Mouse (Mus musculus) left cerebral cortex, postnatal 10 days (tissue): ENCODE measurements at regions not wholly inside any gene's neighbourhood (a gene's known extent, or its start where the extent isn't known, plus 50 kb on each side); places are given as distances from the start of the nearest gene placed in this dataset.
A peak's percentile ranks its signal among the peaks of the same experiment; 100 is the strongest.

Experiments
- DNase-seq, 2 experiments: peaks; one replicate each; pipeline ENCODE4 v3.0.0; 2021 to 2022; ENCODE audit warnings: low spot score in 2 of 2, mixed read lengths in 1 of 2; ENCODE audit errors: extremely low spot score in 1 of 2
- intact Hi-C: fragments of 180-260 bp; cut with DNase I; formaldehyde crosslinking; loops from one replicate; pipeline ENCODE4 v1.15.1; 2025

DNA sequence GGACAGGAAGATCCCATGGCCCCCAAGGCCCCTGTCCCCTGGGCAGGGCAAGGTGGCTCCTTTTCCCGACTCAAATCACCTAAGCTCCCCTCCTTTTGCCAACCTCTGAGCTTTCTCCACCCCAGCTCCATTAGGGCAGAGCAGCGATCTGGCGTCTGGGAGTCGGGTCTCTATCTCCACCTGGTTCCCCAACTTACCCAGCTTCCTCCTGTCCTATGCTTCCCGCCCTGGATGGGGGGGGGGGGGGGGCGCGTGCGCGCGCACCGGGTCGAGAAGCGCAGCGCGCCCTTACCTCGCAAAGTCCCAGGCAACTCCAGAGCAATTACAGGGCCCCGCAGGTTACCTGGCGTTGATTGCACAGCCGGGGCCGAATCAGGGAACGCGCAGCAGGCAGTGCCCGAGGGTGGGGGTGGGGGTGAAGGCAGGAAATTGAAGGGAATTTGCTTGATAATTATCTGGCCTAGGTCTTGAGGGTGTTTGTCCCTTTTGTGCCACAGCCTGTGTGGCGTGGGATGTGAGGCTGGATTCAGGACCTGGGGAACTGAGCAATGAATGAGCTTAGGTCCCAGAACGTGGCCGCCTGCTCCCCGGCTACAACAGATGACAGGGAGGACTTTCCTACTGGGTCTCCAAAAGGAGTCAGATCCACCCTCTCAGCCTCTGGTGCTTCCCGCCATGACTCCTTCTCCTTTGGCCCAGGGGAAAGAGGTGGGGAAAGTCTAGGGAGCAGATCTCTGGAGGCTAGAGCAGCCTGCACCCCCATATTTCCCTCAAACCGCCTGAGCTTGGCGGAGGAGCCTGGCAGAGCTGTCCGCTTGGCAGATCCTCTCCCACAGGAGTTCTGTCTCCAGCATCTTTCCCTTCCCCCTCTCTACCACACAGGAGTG lies 161.7 kb upstream of the Cadm1 start:
- intact Hi-C loops: loop anchor here (10.0 kb wide), 1 partner anchor 157 kb away; no protein-coding TSS in a partner anchor
- DNase-seq: no peak

DNA sequence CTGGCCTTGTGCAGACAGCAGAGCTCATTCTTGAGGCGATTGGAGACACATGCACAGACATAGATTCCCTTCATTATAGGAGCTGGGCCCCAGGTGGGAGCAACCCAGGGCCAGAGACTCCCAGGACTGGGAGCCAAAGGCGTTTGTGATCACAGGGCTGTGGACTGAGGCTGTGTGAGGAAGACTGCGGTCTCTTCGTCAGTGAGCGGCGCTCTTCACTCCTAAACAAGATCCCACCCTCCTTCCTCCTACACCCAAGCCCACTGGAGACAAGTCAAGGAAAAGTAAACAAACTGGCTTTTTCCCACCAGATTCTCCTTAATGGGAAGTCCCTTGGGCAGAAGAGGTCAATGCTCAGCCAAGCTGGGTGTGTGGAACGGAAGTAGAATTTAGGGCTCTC lies 157.7 kb upstream of the Cadm1 start:
- DNase-seq: no peak
- intact Hi-C loops: no loop called here

DNA sequence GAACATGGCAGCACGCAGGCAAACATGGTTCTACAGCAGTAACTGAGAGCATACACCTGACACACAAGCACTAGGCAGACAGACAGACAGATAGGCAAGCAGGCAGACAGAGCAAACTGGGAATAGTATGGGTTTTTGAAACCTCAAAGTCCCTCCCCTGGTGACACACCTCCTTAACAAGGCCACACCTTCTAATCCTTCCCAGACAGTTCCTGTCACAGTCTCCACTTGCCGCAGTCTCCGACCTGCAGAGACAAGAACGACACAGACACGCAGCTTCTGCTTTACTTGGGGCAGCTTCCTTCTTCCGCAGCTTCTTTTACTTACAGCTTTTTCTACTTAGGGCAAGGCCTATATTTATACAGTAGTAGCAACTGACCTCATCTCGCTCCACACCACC lies 155.9 kb upstream of the Cadm1 start:
- intact Hi-C loops: no loop called here
- no peak for DNase-seq

DNA sequence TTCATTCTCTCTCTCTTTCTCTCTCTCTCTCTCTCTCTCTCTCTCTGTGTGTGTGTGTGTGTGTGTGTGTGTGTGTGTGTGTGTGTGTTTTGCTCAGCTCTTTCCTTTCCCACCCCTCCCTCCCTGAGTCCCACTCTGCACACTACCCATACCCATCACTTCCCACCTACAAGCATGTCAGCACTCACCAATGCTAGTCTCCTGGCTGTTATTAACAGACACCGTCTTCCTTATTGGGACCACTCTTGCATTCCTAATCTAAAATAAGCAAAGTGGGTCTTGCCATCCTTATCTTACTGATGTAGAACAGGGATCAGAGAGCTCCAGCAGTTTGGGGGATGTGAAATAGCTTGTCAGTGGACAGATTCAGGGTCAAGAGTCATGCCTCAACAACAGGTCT lies 153.3 kb upstream of the Cadm1 start:
- intact Hi-C loops: no loop called here
- no peak for DNase-seq

DNA sequence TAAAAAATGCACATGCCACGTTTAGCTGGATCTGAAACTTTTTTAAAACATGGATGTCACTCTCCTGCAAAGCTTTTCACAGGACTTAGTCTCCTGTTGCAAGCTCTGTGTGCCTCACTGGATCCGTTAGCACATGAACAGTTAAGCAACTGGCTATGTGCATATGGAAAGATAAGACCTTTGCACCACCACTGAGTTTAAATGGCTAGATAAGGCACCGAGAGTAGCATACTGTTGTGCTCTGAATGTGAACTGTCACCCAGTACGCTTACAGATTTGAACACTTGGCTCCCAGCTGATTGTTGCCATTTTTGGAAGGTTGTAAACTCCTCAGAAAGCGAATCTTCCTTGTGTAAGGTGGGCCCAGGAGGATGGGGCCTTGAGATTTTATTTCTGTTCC lies 151.4 kb upstream of the Cadm1 start:
- DNase-seq: no peak
- intact Hi-C loops: no loop called here

DNA sequence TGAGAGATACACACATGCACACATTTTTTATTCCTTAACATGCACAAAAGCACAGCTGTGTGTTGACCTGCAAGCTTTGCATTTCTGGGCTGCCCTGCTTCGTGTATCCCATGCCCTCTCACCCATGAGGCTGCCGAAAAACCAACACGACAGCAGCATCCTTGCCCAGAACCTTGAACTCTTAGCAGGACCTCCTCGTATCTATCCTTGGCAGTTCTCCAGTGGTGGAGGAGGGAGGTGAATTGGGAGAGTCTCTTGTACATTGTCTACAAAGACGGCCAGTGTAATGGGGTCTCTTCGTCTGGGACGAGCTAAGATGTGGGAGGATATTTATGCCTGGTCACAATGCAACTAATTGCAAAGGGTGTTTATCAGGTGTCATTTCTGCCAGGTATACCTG lies 149.6 kb upstream of the Cadm1 start:
- intact Hi-C loops: no loop called here
- DNase-seq: no peak

DNA sequence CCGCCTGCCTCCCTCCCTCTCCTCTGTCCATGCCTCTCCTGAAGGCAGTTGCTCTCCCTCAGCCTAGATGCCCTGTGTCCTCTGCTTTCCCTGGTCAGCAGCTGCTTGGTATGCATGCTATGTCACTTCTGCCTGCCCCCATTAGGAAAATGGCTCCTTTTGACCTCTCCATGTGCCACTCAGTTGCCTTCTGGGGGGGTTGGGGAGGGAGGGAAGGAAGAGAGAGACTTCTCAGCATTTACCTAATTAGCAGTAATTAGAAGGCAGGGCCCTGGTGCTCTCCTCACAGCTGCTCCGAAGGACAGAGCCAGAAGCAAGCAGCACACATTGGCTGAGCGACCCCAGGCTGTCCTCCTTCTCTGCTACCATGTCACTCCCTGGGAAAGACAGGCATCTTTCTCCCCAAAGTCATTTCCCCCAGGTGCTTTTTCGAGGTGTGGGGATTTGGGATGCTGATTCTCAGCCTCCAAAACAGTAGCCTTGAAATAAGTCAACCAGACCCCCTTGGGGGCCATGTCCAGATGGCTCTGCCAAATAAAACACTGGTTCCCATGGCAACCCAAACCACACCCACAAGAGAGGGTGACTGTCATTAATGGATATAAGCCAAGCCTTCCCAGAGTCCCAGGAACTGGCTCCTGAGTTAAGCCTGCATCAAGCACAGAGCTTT lies 145.7 kb upstream of the Cadm1 start:
- DNase-seq: no peak
- intact Hi-C loops: no loop called here

DNA sequence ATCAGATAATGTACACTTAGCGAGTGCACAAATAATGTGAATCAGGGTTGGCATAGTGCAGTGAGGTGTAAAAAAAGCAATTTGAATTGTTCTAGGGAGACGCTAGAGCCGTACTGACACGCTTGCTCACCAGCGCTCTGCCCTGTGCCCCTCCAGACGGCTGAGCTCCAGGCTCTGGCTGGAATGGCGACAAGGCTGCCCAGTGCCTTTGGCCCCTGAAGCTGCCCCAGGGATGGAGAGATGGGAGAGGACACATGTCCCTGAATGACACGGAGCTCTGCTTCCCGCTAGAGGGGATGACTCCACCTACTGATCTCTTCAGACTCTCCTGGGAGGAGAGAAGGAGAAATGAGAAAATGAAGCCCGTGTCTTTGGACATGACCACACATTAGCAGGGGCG lies 143.3 kb upstream of the Cadm1 start:
- intact Hi-C loops: no loop called here

DNA sequence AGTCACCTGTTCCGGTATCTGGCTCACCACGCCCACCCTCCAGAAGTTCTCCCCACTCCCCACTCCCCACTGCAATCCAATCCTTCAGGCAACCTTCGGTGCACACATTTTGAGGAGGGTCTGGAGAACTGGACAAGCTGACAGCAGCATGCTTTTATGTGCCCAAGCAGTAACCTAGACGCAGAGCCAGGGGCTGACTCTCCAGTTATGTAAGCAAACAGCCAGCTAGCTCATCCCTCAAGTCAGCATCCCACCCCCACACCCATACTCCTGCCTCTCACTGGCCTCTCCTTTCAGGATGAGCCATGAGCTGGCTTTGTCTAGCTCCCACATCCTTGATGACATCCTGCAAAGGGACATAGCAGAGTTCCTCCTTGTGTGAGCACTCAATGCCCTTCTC lies 142.8 kb upstream of the Cadm1 start:
- no peak for DNase-seq
- intact Hi-C loops: no loop called here

More for the DNA sequence above, 143.3 kb upstream of the Cadm1 start:
- DNase-seq: no peak

DNA sequence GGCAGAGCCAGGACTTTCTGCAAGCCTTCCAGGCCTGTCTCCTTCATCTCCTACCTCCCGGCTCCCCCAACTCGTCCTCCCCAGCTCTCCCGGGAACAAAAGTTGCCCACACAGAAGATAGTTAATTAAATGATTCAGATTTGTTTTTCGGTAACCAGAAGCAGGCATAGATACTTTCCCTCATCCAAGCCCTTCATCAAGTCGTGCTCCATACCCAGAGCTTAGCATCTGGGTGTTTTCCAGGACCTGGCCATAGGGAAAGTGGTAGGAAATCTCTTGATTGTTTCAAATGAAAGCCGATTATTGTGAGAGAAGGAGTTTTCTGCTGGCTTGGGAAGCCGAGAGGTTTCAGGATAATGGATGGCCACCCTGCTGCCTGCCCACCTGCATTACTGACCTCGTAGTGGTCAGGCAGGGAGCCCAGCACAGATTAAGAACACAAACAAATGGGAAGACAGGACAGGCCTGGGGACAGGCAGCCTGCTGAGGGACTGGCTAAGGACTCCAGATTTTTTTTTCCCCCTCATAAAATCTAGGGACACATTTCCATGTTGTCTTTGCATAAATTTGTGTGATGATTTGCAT lies 142.2 kb upstream of the Cadm1 start:
- intact Hi-C loops: no loop called here
- no peak for DNase-seq

DNA sequence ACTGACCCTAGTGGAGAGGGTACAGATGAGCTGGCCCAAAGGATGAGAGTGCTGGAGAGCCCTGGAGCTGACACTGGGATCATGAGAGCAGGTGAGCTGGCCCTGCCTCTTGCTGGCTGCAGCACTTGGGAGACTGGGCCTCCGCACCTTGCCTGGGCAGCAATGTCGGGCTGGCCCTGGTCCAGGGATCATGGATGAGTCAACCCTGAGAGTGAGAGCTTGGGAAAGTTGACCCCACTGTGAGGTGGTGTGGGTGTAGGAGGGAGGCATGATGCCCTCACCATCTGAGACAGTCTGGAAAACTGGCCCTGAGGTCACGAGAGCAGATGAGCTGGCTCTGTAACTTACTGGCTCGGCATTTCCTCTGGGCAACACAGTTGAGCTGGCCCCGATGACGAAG lies 140.1 kb upstream of the Cadm1 start:
- no peak for DNase-seq
- intact Hi-C loops: no loop called here

DNA sequence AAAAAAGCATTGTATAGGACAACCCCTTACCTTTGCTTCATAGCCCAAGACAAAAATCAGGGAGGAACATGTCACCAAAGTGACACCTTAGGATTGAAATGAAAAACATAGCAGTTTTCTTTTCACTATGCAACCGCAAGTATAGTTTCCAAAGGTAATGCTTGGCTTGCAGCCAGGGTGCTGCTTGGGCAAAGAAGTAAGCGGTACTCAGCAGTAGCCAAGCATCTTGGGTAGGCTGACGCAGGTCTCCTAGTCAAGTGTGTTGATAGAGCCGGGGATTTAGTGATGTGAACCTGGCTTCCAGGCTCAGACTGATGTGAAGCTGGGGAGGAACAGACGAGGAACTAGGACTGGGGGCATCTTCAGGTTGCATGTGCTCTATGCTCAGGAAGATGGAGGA lies 138.3 kb upstream of the Cadm1 start:
- no peak for DNase-seq
- intact Hi-C loops: no loop called here

DNA sequence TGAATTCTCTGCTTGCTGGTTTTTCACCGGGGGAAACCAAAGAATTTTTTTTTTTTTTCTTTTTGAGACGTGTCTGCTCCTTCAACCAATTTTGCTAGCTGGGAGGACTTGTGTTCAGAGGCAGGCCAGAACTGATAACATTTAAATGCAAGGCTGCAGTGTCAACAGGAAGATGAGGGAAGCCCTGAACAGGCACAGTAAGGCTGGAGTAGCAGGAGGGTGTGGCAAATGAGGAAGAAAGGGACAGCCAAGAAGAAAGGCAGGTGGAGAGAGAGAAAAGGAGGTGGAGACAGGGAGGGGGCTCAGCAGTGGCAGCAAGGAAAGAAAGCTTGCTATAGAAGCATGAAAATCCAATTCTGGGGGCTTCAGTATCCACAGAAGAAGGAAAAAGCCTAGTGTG lies 130.4 kb upstream of the Cadm1 start:
- intact Hi-C loops: no loop called here

DNA sequence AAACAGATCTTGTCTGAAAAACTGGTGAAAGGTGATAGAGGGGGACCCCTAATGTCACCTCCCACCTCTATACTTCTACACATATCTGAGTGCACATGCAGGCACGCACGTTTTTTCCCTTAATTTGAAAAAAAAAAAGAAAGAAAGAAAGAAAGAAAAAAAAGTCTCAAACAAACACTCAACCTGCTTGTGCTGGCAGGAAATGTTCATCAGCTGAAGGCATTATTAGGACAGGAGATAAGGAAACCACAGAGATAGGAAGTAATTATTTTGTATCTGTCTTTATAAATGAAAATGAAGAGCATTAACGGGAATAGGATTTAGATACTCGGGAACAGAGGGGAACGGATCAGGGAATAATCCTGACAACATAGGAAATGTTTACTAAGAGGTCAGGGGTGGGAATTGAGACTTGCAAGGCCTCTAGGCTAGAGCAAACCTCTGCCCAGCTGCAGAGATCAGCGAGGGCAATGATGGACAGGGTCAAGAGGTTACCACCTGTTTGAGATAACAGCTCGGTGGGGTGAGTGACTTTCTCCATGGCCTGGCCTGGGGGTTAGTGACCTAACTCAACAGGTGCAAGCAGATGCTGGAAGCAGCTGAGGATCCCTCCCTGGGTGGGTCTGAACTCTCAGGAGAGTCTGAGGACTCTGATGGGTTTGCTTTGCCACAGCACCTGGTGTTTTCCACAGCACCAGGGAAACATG lies 129.7 kb upstream of the Cadm1 start:
- intact Hi-C loops: no loop called here
- DNase-seq: no peak

More for the DNA sequence above, 130.4 kb upstream of the Cadm1 start:
- no peak for DNase-seq

DNA sequence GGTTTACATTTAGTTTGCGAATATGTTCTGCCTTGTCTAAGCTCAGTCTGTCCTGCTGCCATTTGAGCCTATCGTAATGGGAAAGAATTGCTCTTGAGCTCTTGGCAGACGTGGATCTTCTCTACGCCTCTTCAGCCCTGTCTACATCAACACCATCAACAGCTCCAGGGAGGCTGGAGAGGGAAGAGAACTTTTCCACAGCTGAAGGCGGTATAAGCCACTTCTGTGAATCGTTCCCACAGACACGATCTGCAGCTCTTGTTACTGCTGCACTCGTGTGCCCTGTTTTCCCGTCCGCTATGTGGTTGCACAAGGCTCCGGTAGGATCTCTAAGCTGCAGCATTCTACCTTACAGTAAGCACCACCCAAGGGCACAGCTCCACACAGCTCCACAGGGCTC lies 128.5 kb upstream of the Cadm1 start:
- DNase-seq: no peak
- intact Hi-C loops: no loop called here

DNA sequence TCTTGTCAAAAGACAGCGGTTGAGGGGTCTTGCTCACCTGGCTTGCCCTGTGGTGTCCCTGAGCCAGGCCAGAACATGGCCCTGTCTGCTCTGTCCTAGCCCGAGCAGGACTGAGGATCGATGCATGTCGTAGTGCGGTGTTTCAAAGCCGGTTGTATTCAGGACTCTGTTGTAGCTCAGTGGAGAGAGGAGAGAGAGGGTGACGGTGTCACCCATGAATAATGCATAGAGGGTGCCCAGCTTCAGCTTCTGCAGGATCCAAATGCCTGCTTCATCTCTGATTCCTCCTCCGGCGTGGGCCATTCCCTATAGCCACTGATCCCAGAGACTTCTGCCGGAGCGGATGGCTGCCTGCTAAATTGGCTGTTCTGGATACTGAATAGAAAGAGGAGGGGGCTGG lies 126.7 kb upstream of the Cadm1 start:
- DNase-seq: no peak
- intact Hi-C loops: no loop called here

DNA sequence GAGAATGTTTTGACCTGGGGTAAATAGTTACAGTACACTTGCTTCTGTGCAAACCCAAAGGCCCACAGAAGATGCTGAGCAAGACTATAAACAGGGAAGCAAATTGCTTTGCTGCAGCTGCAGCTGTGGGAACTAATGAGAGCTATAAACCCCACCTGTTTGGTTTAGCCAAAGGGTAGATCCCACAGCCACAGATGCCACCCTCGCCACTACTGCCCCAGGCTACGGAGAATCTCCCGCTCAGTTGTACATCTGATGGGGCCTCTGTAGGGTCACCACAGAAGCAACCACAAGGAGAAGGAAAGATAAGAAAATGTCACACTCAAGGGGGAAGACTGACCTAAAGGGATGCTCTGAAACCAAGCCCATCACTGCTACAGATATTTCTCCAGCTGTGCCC lies 125.2 kb upstream of the Cadm1 start:
- intact Hi-C loops: no loop called here
- no peak for DNase-seq

DNA sequence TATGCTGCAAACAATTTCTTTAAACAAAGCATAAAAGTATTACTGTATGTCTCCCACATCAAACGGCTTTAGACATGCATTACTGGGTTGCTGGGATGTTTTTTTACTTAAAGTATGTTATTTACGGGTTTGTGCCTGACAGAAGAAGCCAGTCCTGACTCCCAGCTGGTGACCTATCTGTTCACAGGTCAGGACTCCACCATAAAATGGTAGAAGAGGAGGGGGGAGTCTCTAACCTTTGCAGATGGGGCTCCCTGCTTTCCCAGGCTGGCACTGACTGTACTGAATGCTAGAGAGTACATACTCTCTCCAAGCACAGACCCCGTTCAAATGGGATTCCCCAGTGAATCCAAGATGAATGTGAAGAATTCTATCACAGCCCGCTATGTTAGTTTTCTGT lies 124.4 kb upstream of the Cadm1 start:
- no peak for DNase-seq
- intact Hi-C loops: no loop called here

DNA sequence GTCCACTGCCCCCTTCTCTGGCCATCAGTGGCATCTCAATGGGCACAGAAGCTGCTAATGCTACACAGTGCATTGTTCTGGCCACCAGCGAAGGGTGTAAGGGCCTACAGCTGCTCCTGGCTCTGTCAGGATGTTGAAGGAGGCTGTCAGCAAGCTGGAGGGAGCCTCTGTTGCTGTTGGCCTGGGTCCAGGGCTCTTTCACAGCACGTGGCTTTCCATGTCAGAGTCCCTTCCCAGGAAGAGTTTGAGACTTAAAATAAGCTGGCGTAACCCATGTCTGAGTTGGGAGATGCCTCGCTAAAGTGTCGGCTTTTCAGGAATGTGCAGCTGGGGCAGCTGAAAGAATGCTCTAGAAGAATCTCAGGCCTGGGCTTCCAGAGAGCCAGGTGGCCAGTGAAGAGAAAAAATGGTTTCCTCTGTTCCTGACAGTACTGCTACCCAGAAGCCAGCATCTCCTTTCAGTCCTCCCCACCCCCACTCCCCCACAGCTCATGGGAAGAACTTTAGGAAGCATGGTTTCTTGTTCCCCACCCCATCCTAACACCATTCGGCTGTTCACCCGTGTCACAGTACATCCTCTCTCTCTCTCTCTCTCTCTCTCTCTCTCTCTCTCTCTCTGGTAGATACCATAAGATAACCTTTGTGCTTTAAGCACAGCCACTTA lies 122.8 kb upstream of the Cadm1 start:
- peak; percentile 44 to 94 for DNase-seq
- intact Hi-C loops: no loop called here
